Comparison of ENCODE assay signal across 8 mouse cellular contexts in the genomic region with DNA sequence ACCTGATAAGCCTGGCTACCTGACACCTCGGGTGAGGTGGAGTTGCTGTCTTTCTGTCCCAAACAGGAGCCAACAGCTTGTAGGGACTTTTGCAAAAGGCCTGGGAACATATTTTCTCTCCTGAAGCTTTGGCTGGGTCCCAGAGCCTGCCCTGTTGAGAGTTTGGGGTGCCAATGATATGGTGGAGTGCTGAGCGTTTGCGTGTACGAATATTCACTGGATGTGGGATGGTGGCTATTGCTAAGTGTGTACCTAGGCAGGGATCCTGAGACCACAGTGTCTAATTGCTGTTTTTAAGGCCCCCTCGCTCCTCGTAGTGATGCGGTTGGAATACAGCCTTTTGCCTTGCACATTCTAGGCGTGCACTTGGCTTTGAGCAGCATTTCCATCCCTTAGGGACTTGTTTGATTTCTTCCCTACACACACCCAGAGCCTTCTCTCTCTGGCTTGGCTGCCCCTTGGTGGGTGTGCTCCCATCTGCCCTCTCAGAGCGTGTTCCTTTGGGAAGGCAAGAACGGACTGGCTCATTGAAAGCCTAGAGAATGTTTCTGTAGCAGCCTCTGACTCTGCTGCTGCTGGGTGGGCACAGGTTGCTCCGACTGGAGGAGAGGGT. TPM values are rescaled to one million over a fixed set of nuclear protein-coding genes. Genes with fewer than 3 reads are reported as not detected.
DNase-seq lines count a peak whose midpoint lies in the region; ATAC-seq lines count a peak whose summit lies in the region.

No protein-coding gene starts in this region.

- peak overlapping the region; percentile 71 for H3K4me3 ChIP-seq in embryonic facial prominence, embryonic 12.5 days
- peak overlapping the region; percentile 56; the same call in 1 of the 2 replicates for H3K4me3 ChIP-seq in hindbrain, embryonic 11.5 days (ENCODE audit: low read depth, low read length)
- peak overlapping the region; percentile 73 for H3K4me3 ChIP-seq in midbrain, embryonic 12.5 days

- DNase-seq in lung, adult 18-20 months: peak; percentile 34 to 37
- DNase-seq in lung, postnatal 4 days: no peak
- DNase-seq in hindbrain, embryonic 11.5 days (ENCODE audit: low spot score): no peak
- no peak for DNase-seq in adrenal gland, postnatal 10 days
- DNase-seq in right cerebral cortex, postnatal 4 days: no peak
- DNase-seq in left cerebral cortex, adult 9 months (ENCODE audit: low spot score in 2 of 2): no peak

- H3K9ac ChIP-seq in embryonic facial prominence, embryonic 12.5 days: peak overlapping the region; percentile 66
- H3K9ac ChIP-seq in hindbrain, embryonic 11.5 days (ENCODE audit: low read depth, low read length): no peak overlapping the region; the same call in 1 of the 2 replicates
- peak overlapping the region; percentile 58; the same call in 1 of the 2 replicates for H3K9ac ChIP-seq in midbrain, embryonic 12.5 days (replicated peaks)

- H3K27me3 ChIP-seq in embryonic facial prominence, embryonic 12.5 days: peaks cover 36% of the 10 kb centered on the region
- H3K27me3 ChIP-seq in hindbrain, embryonic 11.5 days (ENCODE audit: control insufficient read depth, insufficient read depth, low read length): peaks cover 33% of the 10 kb centered on the region
- H3K27me3 ChIP-seq in midbrain, embryonic 12.5 days: peaks cover 59% of the 10 kb centered on the region

- peaks cover 32% of the 10 kb centered on the region for H3K4me1 ChIP-seq in embryonic facial prominence, embryonic 12.5 days
- 0 out of 2 replicates have a peak, but pooled peaks cover 4% of the 10 kb centered on the region for H3K4me1 ChIP-seq in hindbrain, embryonic 11.5 days (replicated peaks; ENCODE audit: control insufficient read depth, insufficient read depth, low read length)
- H3K4me1 ChIP-seq in midbrain, embryonic 12.5 days: peaks cover 33% of the 10 kb centered on the region

- ATAC-seq in embryonic facial prominence, embryonic 12.5 days (ENCODE audit: insufficient number of reproducible peaks, insufficient read depth, low FRiP score, low TSS enrichment): no peak
- no peak for ATAC-seq in hindbrain, embryonic 11.5 days (ENCODE audit: low FRiP score)
- ATAC-seq in midbrain, embryonic 12.5 days (ENCODE audit: low FRiP score, low read depth): no peak

- H3K27ac ChIP-seq in embryonic facial prominence, embryonic 12.5 days: no peak overlapping the region
- H3K27ac ChIP-seq in hindbrain, embryonic 11.5 days (ENCODE audit: low read depth, low read length): no peak overlapping the region
- no peak overlapping the region for H3K27ac ChIP-seq in midbrain, embryonic 12.5 days (replicated peaks)

- 45% methylated on average over 11 of the region's 11 CpGs for whole genome bisulfite sequencing in embryonic facial prominence, embryonic 12.5 days
- 40% methylated on average over 11 of the region's 11 CpGs for WGBS in hindbrain, embryonic 11.5 days
- WGBS in midbrain, embryonic 12.5 days: 51% methylated on average over 11 of the region's 11 CpGs

- no peaks in the 10 kb centered on the region for H3K9me3 ChIP-seq in embryonic facial prominence, embryonic 12.5 days
- H3K9me3 ChIP-seq in hindbrain, embryonic 11.5 days (ENCODE audit: control insufficient read depth, low read length): no peaks in the 10 kb centered on the region
- H3K9me3 ChIP-seq in midbrain, embryonic 12.5 days: no peaks in the 10 kb centered on the region

- H3K4me2 ChIP-seq in embryonic facial prominence, embryonic 12.5 days (replicated peaks): peak overlapping the region; percentile 91
- peak overlapping the region; percentile 84 for H3K4me2 ChIP-seq in hindbrain, embryonic 11.5 days (replicated peaks; ENCODE audit: low read depth, low read length)
- H3K4me2 ChIP-seq in midbrain, embryonic 12.5 days (replicated peaks): peak overlapping the region; percentile 86

- H3K36me3 ChIP-seq in embryonic facial prominence, embryonic 12.5 days: no peaks in the 10 kb centered on the region
- no peaks in the 10 kb centered on the region for H3K36me3 ChIP-seq in hindbrain, embryonic 11.5 days (ENCODE audit: control insufficient read depth, insufficient read depth, low read length)
- H3K36me3 ChIP-seq in midbrain, embryonic 12.5 days: no peaks in the 10 kb centered on the region

RNA-seq across cellular contexts. Expression of a gene that starts 1.0 kb away (rescaled TPM):
- polyA plus RNA-seq in embryonic facial prominence, embryonic 12.5 days (2016; fragmentation: Nextera tagmentation; extraction: Ambion mirVana): 8.8 and 8.9 TPM in 2 replicates
- 3.0 and 3.4 TPM in 2 replicates for polyA plus RNA-seq in hindbrain, embryonic 11.5 days (2014; fragmentation: Nextera tagmentation; extraction: Ambion mirVana)
- 2.9 TPM in 2 replicates for polyA plus RNA-seq in midbrain, embryonic 12.5 days (2016; fragmentation: Nextera tagmentation; extraction: Ambion mirVana)
- 10 to 100 TPM; 24.7 to 27.3 TPM for total RNA-seq in adrenal gland, postnatal 10 days (2021)

RNA-seq across cellular contexts. Expression of a gene that starts 8.3 kb away (rescaled TPM):
- polyA plus RNA-seq in embryonic facial prominence, embryonic 12.5 days (2016; fragmentation: Nextera tagmentation; extraction: Ambion mirVana): 1.2 and 2.4 TPM in 2 replicates
- polyA plus RNA-seq in hindbrain, embryonic 11.5 days (2014; fragmentation: Nextera tagmentation; extraction: Ambion mirVana): 0.39 and 0.90 TPM in 2 replicates
- 0.56 and 1.6 TPM in 2 replicates for polyA plus RNA-seq in midbrain, embryonic 12.5 days (2016; fragmentation: Nextera tagmentation; extraction: Ambion mirVana)
- total RNA-seq in adrenal gland, postnatal 10 days (2021): under 1 TPM; 0.63 to 0.79 TPM

RNA-seq across cellular contexts. Expression of a gene that starts 39.0 kb away (rescaled TPM):
- 110 and 112 TPM in 2 replicates for polyA plus RNA-seq in embryonic facial prominence, embryonic 12.5 days (2016; fragmentation: Nextera tagmentation; extraction: Ambion mirVana)
- 81.2 and 88.5 TPM in 2 replicates for polyA plus RNA-seq in hindbrain, embryonic 11.5 days (2014; fragmentation: Nextera tagmentation; extraction: Ambion mirVana)
- polyA plus RNA-seq in midbrain, embryonic 12.5 days (2016; fragmentation: Nextera tagmentation; extraction: Ambion mirVana): 94.0 and 98.4 TPM in 2 replicates
- 10 to 100 TPM; 32.6 to 34.7 TPM for total RNA-seq in adrenal gland, postnatal 10 days (2021)

RNA-seq across cellular contexts. Expression of a gene that starts 50.2 kb away (rescaled TPM):
- polyA plus RNA-seq in embryonic facial prominence, embryonic 12.5 days (2016; fragmentation: Nextera tagmentation; extraction: Ambion mirVana): 0.22 and 0.67 TPM in 2 replicates
- not detected in 2 replicates for polyA plus RNA-seq in hindbrain, embryonic 11.5 days (2014; fragmentation: Nextera tagmentation; extraction: Ambion mirVana)
- polyA plus RNA-seq in midbrain, embryonic 12.5 days (2016; fragmentation: Nextera tagmentation; extraction: Ambion mirVana): not detected in 2 replicates
- under 1 TPM; 0.48 to 1.00 TPM for total RNA-seq in adrenal gland, postnatal 10 days (2021)

Comparison
In these comparisons a context has a peak if more than half of its experiments do, and no peak if none do; other contexts are left out.
1. DNase-seq: peak in lung, adult 18-20 months (2 of 2); none in lung, postnatal 4 days (0 of 2), hindbrain, embryonic 11.5 days (single experiment), adrenal gland, postnatal 10 days (single experiment), right cerebral cortex, postnatal 4 days (single experiment) and left cerebral cortex, adult 9 months (0 of 2).
2. Peak in every context shown above with its lines, with median percentiles within 50 percentile points of each other: H3K4me2 ChIP-seq and H3K4me3 ChIP-seq.